Mouse (Mus musculus): Measurements from ENCODE around the gene Esrrb. TPM values are rescaled to one million over a fixed set of nuclear protein-coding genes. Genes with fewer than 3 reads are reported as not detected.

Gene Esrrb
- polyA plus RNA-seq, 1 experiment from 2014 or later = 5.2 TPM

GRCm38 (mm10) chr12:86498765-86499164 is 137.8 kb downstream of the Esrrb start:
- H3K4me3 ChIP-seq (ENCODE audit: low read length) = no peak overlapping the region
- peak; percentile 50 for ATAC-seq
- no peaks in the 10 kb centered on the region for H3K27me3 ChIP-seq (replicated peaks; ENCODE audit: control insufficient read depth, insufficient read depth, low read length)
- 9% methylated on average over 6 of the region's 6 CpGs for WGBS
- H3K36me3 ChIP-seq (ENCODE audit: control insufficient read depth, insufficient read depth, low read length) = no peaks in the 10 kb centered on the region
- H3K9me3 ChIP-seq (ENCODE audit: control insufficient read depth, low read length) = no peaks in the 10 kb centered on the region; the same call in 1 of the 2 replicates
- no peak overlapping the region for H3K4me2 ChIP-seq (ENCODE audit: low read length)
- no peak overlapping the region for H3K27ac ChIP-seq (ENCODE audit: low read depth, low read length)
- peaks cover 5% of the 10 kb centered on the region for H3K4me1 ChIP-seq (ENCODE audit: control insufficient read depth, insufficient read depth, low read depth, low read length)
- H3K9ac ChIP-seq (ENCODE audit: low read depth, low read length) = no peak overlapping the region

GRCm38 (mm10) chr12:86501728-86502127 is 140.8 kb downstream of the Esrrb start:
- no peak overlapping the region for H3K27ac ChIP-seq (ENCODE audit: low read depth, low read length)
- H3K4me3 ChIP-seq (ENCODE audit: low read length) = no peak overlapping the region
- no peak overlapping the region for H3K4me2 ChIP-seq (ENCODE audit: low read length)
- no peak for ATAC-seq
- H3K9me3 ChIP-seq (ENCODE audit: control insufficient read depth, low read length) = no peaks in the 10 kb centered on the region; the same call in 1 of the 2 replicates
- WGBS = 73% methylated on average over 10 of the region's 10 CpGs
- H3K36me3 ChIP-seq (ENCODE audit: control insufficient read depth, insufficient read depth, low read length) = no peaks in the 10 kb centered on the region
- H3K4me1 ChIP-seq (ENCODE audit: control insufficient read depth, insufficient read depth, low read depth, low read length) = peaks cover 5% of the 10 kb centered on the region
- no peaks in the 10 kb centered on the region for H3K27me3 ChIP-seq (replicated peaks; ENCODE audit: control insufficient read depth, insufficient read depth, low read length)
- no peak overlapping the region for H3K9ac ChIP-seq (ENCODE audit: low read depth, low read length)

GRCm38 (mm10) chr12:86503921-86504320 is 143.0 kb downstream of the Esrrb start:
- H3K27me3 ChIP-seq (replicated peaks; ENCODE audit: control insufficient read depth, insufficient read depth, low read length) = no peaks in the 10 kb centered on the region
- no peak overlapping the region for H3K9ac ChIP-seq (ENCODE audit: low read depth, low read length)
- H3K4me2 ChIP-seq (ENCODE audit: low read length) = no peak overlapping the region
- no peak overlapping the region for H3K27ac ChIP-seq (ENCODE audit: low read depth, low read length)
- H3K36me3 ChIP-seq (ENCODE audit: control insufficient read depth, insufficient read depth, low read length) = no peaks in the 10 kb centered on the region
- peaks cover 1% of the 10 kb centered on the region for H3K4me1 ChIP-seq (ENCODE audit: control insufficient read depth, insufficient read depth, low read depth, low read length)
- WGBS = 90% methylated on average over 4 of the region's 4 CpGs
- H3K9me3 ChIP-seq (ENCODE audit: control insufficient read depth, low read length) = no peaks in the 10 kb centered on the region
- no peak for ATAC-seq
- H3K4me3 ChIP-seq (ENCODE audit: low read length) = no peak overlapping the region

- peaks cover 3% of the 10 kb centered on the region for H3K4me1 ChIP-seq (ENCODE audit: control insufficient read depth, insufficient read depth, low read depth, low read length)
- H3K9ac ChIP-seq (ENCODE audit: low read depth, low read length) = no peak overlapping the region
- no peak overlapping the region for H3K4me2 ChIP-seq (ENCODE audit: low read length)
- 90% methylated on average over 3 of the region's 3 CpGs for WGBS
- ATAC-seq = no peak
- H3K36me3 ChIP-seq (ENCODE audit: control insufficient read depth, insufficient read depth, low read length) = no peaks in the 10 kb centered on the region
- H3K4me3 ChIP-seq (ENCODE audit: low read length) = no peak overlapping the region
- H3K27ac ChIP-seq (ENCODE audit: low read depth, low read length) = no peak overlapping the region
- H3K9me3 ChIP-seq (ENCODE audit: control insufficient read depth, low read length) = no peaks in the 10 kb centered on the region
- no peaks in the 10 kb centered on the region for H3K27me3 ChIP-seq (replicated peaks; ENCODE audit: control insufficient read depth, insufficient read depth, low read length)
Measured at GRCm38 (mm10) chr12:86504321-86504720, 143.4 kb downstream of the Esrrb start.

GRCm38 (mm10) chr12:86507741-86508140 is 146.8 kb downstream of the Esrrb start:
- Histone ChIP-seq H3K36me3 (ENCODE audit: control insufficient read depth, insufficient read depth, low read length) (no peaks in the 10 kb centered on the region), H3K9me3 (ENCODE audit: control insufficient read depth, low read length) (no peaks in the 10 kb centered on the region), H3K27ac (ENCODE audit: low read depth, low read length) (no peak overlapping the region), H3K4me3 (ENCODE audit: low read length) (no peak overlapping the region), H3K9ac (ENCODE audit: low read depth, low read length) (no peak overlapping the region), H3K4me2 (ENCODE audit: low read length) (no peak overlapping the region), H3K27me3 (replicated peaks; ENCODE audit: control insufficient read depth, insufficient read depth, low read length) (no peaks in the 10 kb centered on the region), H3K4me1 (ENCODE audit: control insufficient read depth, insufficient read depth, low read depth, low read length) (peaks cover 6% of the 10 kb centered on the region)
- 86% methylated on average over 10 of the region's 10 CpGs for WGBS
- ATAC-seq = no peak

- H3K4me2 ChIP-seq (ENCODE audit: low read length) = no peak overlapping the region
- peaks cover 6% of the 10 kb centered on the region for H3K4me1 ChIP-seq (ENCODE audit: control insufficient read depth, insufficient read depth, low read depth, low read length)
- H3K27ac ChIP-seq (ENCODE audit: low read depth, low read length) = no peak overlapping the region
- no peaks in the 10 kb centered on the region for H3K27me3 ChIP-seq (replicated peaks; ENCODE audit: control insufficient read depth, insufficient read depth, low read length)
- no peak overlapping the region for H3K9ac ChIP-seq (ENCODE audit: low read depth, low read length)
- no peaks in the 10 kb centered on the region for H3K9me3 ChIP-seq (ENCODE audit: control insufficient read depth, low read length)
- no peak overlapping the region for H3K4me3 ChIP-seq (ENCODE audit: low read length)
- 78% methylated on average over 6 of the region's 6 CpGs for WGBS
- ATAC-seq = no peak
- H3K36me3 ChIP-seq (ENCODE audit: control insufficient read depth, insufficient read depth, low read length) = no peaks in the 10 kb centered on the region
Measured at GRCm38 (mm10) chr12:86508313-86508988, 147.5 kb downstream of the Esrrb start.

GRCm38 (mm10) chr12:86509295-86510279 is 148.7 kb downstream of the Esrrb start:
- H3K9ac ChIP-seq (ENCODE audit: low read depth, low read length) = no peak overlapping the region
- H3K27ac ChIP-seq (ENCODE audit: low read depth, low read length) = no peak overlapping the region

GRCm38 (mm10) chr12:86512335-86512734 is 151.4 kb downstream of the Esrrb start:
- no peak overlapping the region for H3K4me3 ChIP-seq (ENCODE audit: low read length)
- H3K4me2 ChIP-seq (ENCODE audit: low read length) = no peak overlapping the region
- H3K27ac ChIP-seq (ENCODE audit: low read depth, low read length) = no peak overlapping the region
- H3K9me3 ChIP-seq (ENCODE audit: control insufficient read depth, low read length) = no peaks in the 10 kb centered on the region
- H3K4me1 ChIP-seq (ENCODE audit: control insufficient read depth, insufficient read depth, low read depth, low read length) = peaks cover 6% of the 10 kb centered on the region
- no peaks in the 10 kb centered on the region for H3K36me3 ChIP-seq (ENCODE audit: control insufficient read depth, insufficient read depth, low read length)
- no peak for ATAC-seq
- 75% methylated on average over 3 of the region's 3 CpGs for WGBS
- H3K27me3 ChIP-seq (replicated peaks; ENCODE audit: control insufficient read depth, insufficient read depth, low read length) = no peaks in the 10 kb centered on the region
- no peak overlapping the region for H3K9ac ChIP-seq (ENCODE audit: low read depth, low read length)

More at GRCm38 (mm10) chr12:86509295-86510279, 148.7 kb downstream of the Esrrb start:
- Histone ChIP-seq H3K27me3 (replicated peaks; ENCODE audit: control insufficient read depth, insufficient read depth, low read length) (no peaks in the 10 kb centered on the region), H3K4me3 (ENCODE audit: low read length) (no peak overlapping the region), H3K9me3 (ENCODE audit: control insufficient read depth, low read length) (no peaks in the 10 kb centered on the region), H3K4me2 (ENCODE audit: low read length) (no peak overlapping the region), H3K4me1 (ENCODE audit: control insufficient read depth, insufficient read depth, low read depth, low read length) (peaks cover 6% of the 10 kb centered on the region), H3K36me3 (ENCODE audit: control insufficient read depth, insufficient read depth, low read length) (no peaks in the 10 kb centered on the region)
- ATAC-seq = no peak
- 33% methylated on average over 13 of the region's 13 CpGs for WGBS

GRCm38 (mm10) chr12:86513596-86513995 is 152.7 kb downstream of the Esrrb start:
- Histone ChIP-seq H3K4me1 (ENCODE audit: control insufficient read depth, insufficient read depth, low read depth, low read length) (peaks cover 7% of the 10 kb centered on the region), H3K36me3 (ENCODE audit: control insufficient read depth, insufficient read depth, low read length) (no peaks in the 10 kb centered on the region), H3K27me3 (replicated peaks; ENCODE audit: control insufficient read depth, insufficient read depth, low read length) (no peaks in the 10 kb centered on the region), H3K27ac (ENCODE audit: low read depth, low read length) (no peak overlapping the region), H3K4me2 (ENCODE audit: low read length) (no peak overlapping the region), H3K4me3 (ENCODE audit: low read length) (no peak overlapping the region), H3K9ac (ENCODE audit: low read depth, low read length) (no peak overlapping the region), H3K9me3 (ENCODE audit: control insufficient read depth, low read length) (no peaks in the 10 kb centered on the region)
- ATAC-seq = no peak
- WGBS = 89% methylated on average over 4 of the region's 4 CpGs
